Mouse (Mus musculus) heart, embryonic 14.5 days (tissue): ENCODE measurements around the gene Srpr. TPM values are rescaled to one million over a fixed set of nuclear protein-coding genes. Genes with fewer than 3 reads are reported as not detected.

Experiments used
- ATAC-seq: fragments of 200-750 bp; cut with Nextera tagmentation; 2 replicates; pipeline ENCODE4 v1.8.0; 2017; ENCODE audit warnings: low read depth, moderate TSS enrichment; ENCODE audit not compliant: insufficient number of reproducible peaks, insufficient read depth, low FRiP score
- H3K27ac ChIP-seq, 2 experiments: fragments of 200-500 bp in 1 of 2; fragments of 300-500 bp in 1 of 2; sonication (generic) in 1 of 2; replicated peaks in 1 of 2; 2 replicates each; pipeline ENCODE4 v1.5.1; 2012 to 2014; ENCODE audit warnings: low read depth in 2 of 2, low read length in 2 of 2, control low read depth in 1 of 2, mild to moderate bottlenecking in 1 of 2, mixed read lengths in 1 of 2; ENCODE audit not compliant: control insufficient read depth in 1 of 2, insufficient read depth in 1 of 2
- H3K27me3 ChIP-seq: fragments of 300-500 bp; sonication (generic); 2 replicates; pipeline ENCODE4 v1.6.1; 2014; ENCODE audit warnings: mild to moderate bottlenecking, low read length, control low read depth; ENCODE audit not compliant: control insufficient read depth, insufficient read depth
- H3K36me3 ChIP-seq: fragments of 300-500 bp; sonication (generic); 2 replicates; pipeline ENCODE4 v1.6.1; 2014; ENCODE audit warnings: mild to moderate bottlenecking, control low read depth, low read length, mixed read lengths; ENCODE audit not compliant: control insufficient read depth, insufficient read depth
- H3K4me1 ChIP-seq, 2 experiments: fragments of 200-500 bp in 1 of 2; fragments of 300-500 bp in 1 of 2; sonication (generic) in 1 of 2; 2 replicates each; pipeline ENCODE4 v1.6.1; 2012 to 2014; ENCODE audit warnings: low read length in 2 of 2, control low read depth in 1 of 2, mixed read lengths in 1 of 2; ENCODE audit not compliant: control insufficient read depth in 2 of 2, insufficient read depth in 2 of 2
- H3K4me2 ChIP-seq: fragments of 300-500 bp; sonication (generic); 2 replicates; pipeline ENCODE4 v1.6.1; 2014; ENCODE audit warnings: mild to moderate bottlenecking, low read length
- H3K4me3 ChIP-seq, 2 experiments: fragments of 200-500 bp in 1 of 2; fragments of 300-500 bp in 1 of 2; sonication (generic) in 1 of 2; 2 replicates each; pipeline ENCODE4 v1.5.1; 2012 to 2014; ENCODE audit warnings: low read length in 2 of 2, mild to moderate bottlenecking in 2 of 2, control low read depth in 1 of 2, low read depth in 1 of 2, moderate library complexity in 1 of 2; ENCODE audit not compliant: control insufficient read depth in 1 of 2, insufficient read depth in 1 of 2
- H3K9ac ChIP-seq: fragments of 300-500 bp; sonication (generic); 2 replicates; pipeline ENCODE4 v1.6.1; 2014; ENCODE audit warnings: mild to moderate bottlenecking, low read length
- H3K9me3 ChIP-seq: fragments of 300-500 bp; sonication (generic); 2 replicates; pipeline ENCODE4 v1.6.1; 2016; ENCODE audit warnings: low read length, control low read depth; ENCODE audit not compliant: control insufficient read depth
- WGBS: fragments of 180-500 bp; shearing (Covaris S2); extraction: QIAGEN DNeasy Blood & Tissue Kit; methylation state at CpG from one replicate; pipeline ENCODE4 v1.1.7; 2014; 5-methylcytosine and 5-hydroxymethylcytosine counted together
- polyA plus RNA-seq: library from polyadenylated mRNA; unstranded; fragments of >200 nt; fragmentation: Nextera tagmentation; extraction: Ambion mirVana; gene quantifications from 2 replicates; pipeline ENCODE4 v1.2.1, GENCODE M21; 2014

Srpr gene
- polyA plus RNA-seq, 1 experiment from 2014 or later: 109 TPM

GRCm38 (mm10) chr9:35204421-35204820 lies 4.4 kb downstream of the Srpr start:
- Histone ChIP-seq H3K9me3 (no peaks in the 10 kb centered on the region), H3K36me3 (peaks cover 58% of the 10 kb centered on the region), H3K27me3 (no peaks in the 10 kb centered on the region), H3K4me3 (no peak overlapping the region), H3K27ac (no peak overlapping the region), H3K9ac (no peak overlapping the region), H3K4me2 (no peak overlapping the region), H3K4me1 (peaks cover 2 to 11% of the 10 kb centered on the region in 2 experiments)
- 92% methylated on average over 2 of the region's 2 CpGs for WGBS
- no peak for ATAC-seq

- Histone ChIP-seq H3K9ac (peak within 1 kb of the TSS; percentile 95), H3K27ac (peak within 1 kb of the TSS; percentile 84 to 97), H3K9me3 (no peaks in the 10 kb centered on the region), H3K27me3 (no peaks in the 10 kb centered on the region), H3K4me1 (peaks cover 7 to 18% of the 10 kb centered on the region in 2 experiments), H3K4me2 (peak within 1 kb of the TSS; percentile 89), H3K4me3 (peak within 1 kb of the TSS; percentile 94 to 96), H3K36me3 (peaks cover 73% of the 10 kb centered on the region)
- ATAC-seq: peak; percentile 100
- under 1% methylated on average over 64 of the region's 72 CpGs for WGBS
These were observed 10.8 kb downstream of the Srpr start, which contains the start of gene Foxred1 for GRCm38 (mm10) chr9:35210542-35211474. Gene Foxred1, minus strand, starts transcription at chr9:35211055.

GRCm38 (mm10) chr9:35211573-35212511 lies 11.9 kb downstream of the Srpr start:
- Histone ChIP-seq H3K4me3 (peak overlapping the region; percentile 94 to 96), H3K4me2 (peak overlapping the region; percentile 89), H3K4me1 (peaks cover 7 to 18% of the 10 kb centered on the region in 2 experiments), H3K27me3 (no peaks in the 10 kb centered on the region), H3K9me3 (no peaks in the 10 kb centered on the region), H3K27ac (peak overlapping the region; percentile 75 to 77), H3K36me3 (peaks cover 73% of the 10 kb centered on the region), H3K9ac (peak overlapping the region; percentile 95)
- WGBS: 29% methylated on average over 26 of the region's 26 CpGs
- ATAC-seq: no peak

- ATAC-seq: no peak
- no peaks in the 10 kb centered on the region for H3K27me3 ChIP-seq
- H3K27ac ChIP-seq: no peak overlapping the region
- WGBS: 53% methylated on average over 1 of the region's 1 CpGs
- H3K4me1 ChIP-seq: no peaks in the 10 kb centered on the region
- no peaks in the 10 kb centered on the region for H3K9me3 ChIP-seq
- no peak overlapping the region for H3K9ac ChIP-seq
- no peak overlapping the region for H3K4me2 ChIP-seq
- peaks cover 94% of the 10 kb centered on the region for H3K36me3 ChIP-seq
- H3K4me3 ChIP-seq: no peak overlapping the region
These were observed 18.0 kb downstream of the Srpr start for GRCm38 (mm10) chr9:35217963-35218362.

GRCm38 (mm10) chr9:35223466-35223865 lies 23.5 kb downstream of the Srpr start:
- H3K4me3 ChIP-seq: no peak overlapping the region
- H3K27ac ChIP-seq: no peak overlapping the region
- no peak overlapping the region for H3K9ac ChIP-seq
- peaks cover 77% of the 10 kb centered on the region for H3K36me3 ChIP-seq
- WGBS: 95% methylated on average over 3 of the region's 3 CpGs
- no peak for ATAC-seq
- H3K9me3 ChIP-seq: no peaks in the 10 kb centered on the region
- no peaks in the 10 kb centered on the region for H3K27me3 ChIP-seq
- no peaks in the 10 kb centered on the region for H3K4me1 ChIP-seq
- H3K4me2 ChIP-seq: no peak overlapping the region

GRCm38 (mm10) chr9:35228671-35229070 lies 28.7 kb downstream of the Srpr start:
- Histone ChIP-seq H3K4me3 (no peak overlapping the region), H3K9me3 (no peaks in the 10 kb centered on the region), H3K36me3 (peaks cover 38% of the 10 kb centered on the region), H3K9ac (no peak overlapping the region), H3K4me2 (no peak overlapping the region), H3K4me1 (no peaks in the 10 kb centered on the region), H3K27me3 (no peaks in the 10 kb centered on the region), H3K27ac (no peak overlapping the region)
- no peak for ATAC-seq
- 88% methylated on average over 3 of the region's 3 CpGs for WGBS

- Histone ChIP-seq H3K9me3 (no peaks in the 10 kb centered on the region), H3K9ac (no peak overlapping the region), H3K4me1 (peaks cover 0 to 2% of the 10 kb centered on the region in 2 experiments; a peak in 1 of 4 replicates), H3K27me3 (no peaks in the 10 kb centered on the region), H3K4me2 (no peak overlapping the region), H3K4me3 (no peak overlapping the region), H3K27ac (no peak overlapping the region), H3K36me3 (peaks cover 20% of the 10 kb centered on the region)
- whole genome bisulfite sequencing: 58% methylated on average over 3 of the region's 3 CpGs
- ATAC-seq: no peak
These were observed 36.0 kb downstream of the Srpr start for GRCm38 (mm10) chr9:35235996-35236395.
